Mouse (Mus musculus) hindbrain, embryonic 16.5 days (tissue): ENCODE results near the gene Hmox1. TPM values are rescaled to one million over a fixed set of nuclear protein-coding genes. Genes with fewer than 3 reads are reported as not detected.

ENCODE experiments used
- ATAC-seq: fragments of 200-750 bp; cut with Nextera tagmentation; 2 replicates; pipeline ENCODE4 v1.8.0; 2017; ENCODE audit warnings: moderate TSS enrichment, moderate library complexity
- H3K27ac ChIP-seq: fragments of 300-500 bp; sonication (generic); 2 replicates; pipeline ENCODE4 v1.5.1; 2014; ENCODE audit warnings: low read depth, mild to moderate bottlenecking, control low read depth, low read length, moderate library complexity
- H3K27me3 ChIP-seq: fragments of 300-500 bp; sonication (generic); replicated peaks from 2 replicates; pipeline ENCODE4 v1.6.1; 2014; ENCODE audit warnings: low read length; ENCODE audit not compliant: control insufficient read depth, insufficient read depth
- H3K36me3 ChIP-seq: fragments of 300-500 bp; sonication (generic); 2 replicates; pipeline ENCODE4 v1.6.1; 2014; ENCODE audit warnings: mild to moderate bottlenecking, low read length, moderate library complexity, mixed read lengths; ENCODE audit not compliant: control insufficient read depth, insufficient read depth
- H3K4me1 ChIP-seq: fragments of 300-500 bp; sonication (generic); 2 replicates; pipeline ENCODE4 v1.6.1; 2014; ENCODE audit warnings: low read depth, low read length; ENCODE audit not compliant: control insufficient read depth, insufficient read depth
- H3K4me2 ChIP-seq: fragments of 300-500 bp; sonication (generic); 2 replicates; pipeline ENCODE4 v1.6.1; 2014; ENCODE audit warnings: mild to moderate bottlenecking, low read length, control low read depth, moderate library complexity
- H3K4me3 ChIP-seq: fragments of 300-500 bp; sonication (generic); 2 replicates; pipeline ENCODE4 v1.5.1; 2014; ENCODE audit warnings: mild to moderate bottlenecking, low read length, control low read depth, moderate library complexity
- H3K9ac ChIP-seq: fragments of 300-500 bp; sonication (generic); 2 replicates; pipeline ENCODE4 v1.6.1; 2014; ENCODE audit warnings: low read depth, mild to moderate bottlenecking, control low read depth, low read length, moderate library complexity
- H3K9me3 ChIP-seq: fragments of 300-500 bp; sonication (generic); 2 replicates; pipeline ENCODE4 v1.6.1; 2014; ENCODE audit warnings: mild to moderate bottlenecking, low read length, moderate library complexity; ENCODE audit not compliant: control insufficient read depth
- WGBS: fragments of 180-500 bp; shearing (Covaris S2); extraction: QIAGEN DNeasy Blood & Tissue Kit; methylation state at CpG from one replicate; pipeline ENCODE4 v1.1.7; 2014; 5-methylcytosine and 5-hydroxymethylcytosine counted together
- polyA plus RNA-seq: library from polyadenylated mRNA; unstranded; fragments of >200 nt; fragmentation: Nextera tagmentation; extraction: Ambion mirVana; gene quantifications from 2 replicates; pipeline ENCODE4 v1.2.1, GENCODE M21; 2015

Hmox1 gene
- polyA plus RNA-seq, 1 experiment from 2014 or later: 15.8 TPM

- WGBS: 76% methylated on average over 3 of the region's 3 CpGs
- H3K4me3 ChIP-seq: no peak overlapping the region
- no peak overlapping the region for H3K27ac ChIP-seq
These were observed 8.9 kb upstream of the Hmox1 start for GRCm38 (mm10) chr8:75084382-75085064.

GRCm38 (mm10) chr8:75086002-75086401 lies 7.4 kb upstream of the Hmox1 start:
- Histone ChIP-seq H3K9me3 (no peaks in the 10 kb centered on the region), H3K4me1 (peaks cover 7% of the 10 kb centered on the region; the same call in 1 of the 2 replicates), H3K9ac (no peak overlapping the region), H3K4me3 (no peak overlapping the region), H3K36me3 (no peaks in the 10 kb centered on the region), H3K4me2 (no peak overlapping the region), H3K27ac (no peak overlapping the region), H3K27me3 (no peaks in the 10 kb centered on the region)
- ATAC-seq: no peak
- WGBS: 69% methylated on average over 2 of the region's 2 CpGs

More at GRCm38 (mm10) chr8:75084382-75085064, 8.9 kb upstream of the Hmox1 start:
- H3K4me2 ChIP-seq: no peak overlapping the region
- no peaks in the 10 kb centered on the region for H3K9me3 ChIP-seq
- no peak overlapping the region for H3K9ac ChIP-seq
- peaks cover 6% of the 10 kb centered on the region; the same call in 1 of the 2 replicates for H3K4me1 ChIP-seq
- no peaks in the 10 kb centered on the region for H3K27me3 ChIP-seq
- no peaks in the 10 kb centered on the region for H3K36me3 ChIP-seq
- no peak for ATAC-seq

GRCm38 (mm10) chr8:75087127-75087526 lies 6.3 kb upstream of the Hmox1 start:
- H3K36me3 ChIP-seq: no peaks in the 10 kb centered on the region
- no peak overlapping the region for H3K9ac ChIP-seq
- no peak overlapping the region for H3K4me3 ChIP-seq
- H3K27me3 ChIP-seq: no peaks in the 10 kb centered on the region
- H3K4me2 ChIP-seq: no peak overlapping the region
- peaks cover 7% of the 10 kb centered on the region; the same call in 1 of the 2 replicates for H3K4me1 ChIP-seq
- H3K9me3 ChIP-seq: no peaks in the 10 kb centered on the region
- ATAC-seq: no peak
- no peak overlapping the region for H3K27ac ChIP-seq

- ATAC-seq: 0 out of 2 replicates have a peak, but pooled peaks have one; percentile 38
These were observed 4.2 kb upstream of the Hmox1 start for GRCm38 (mm10) chr8:75088989-75089881.

GRCm38 (mm10) chr8:75090781-75091365 lies 2.5 kb upstream of the Hmox1 start:
- no peak overlapping the region for H3K4me3 ChIP-seq
- no peak overlapping the region for H3K9ac ChIP-seq
- no peaks in the 10 kb centered on the region for H3K27me3 ChIP-seq
- WGBS: 68% methylated on average over 4 of the region's 4 CpGs
- peaks cover 10% of the 10 kb centered on the region for H3K4me1 ChIP-seq
- no peak for ATAC-seq
- H3K9me3 ChIP-seq: no peaks in the 10 kb centered on the region
- H3K36me3 ChIP-seq: no peaks in the 10 kb centered on the region
- H3K27ac ChIP-seq: no peak overlapping the region
- H3K4me2 ChIP-seq: no peak overlapping the region

More at GRCm38 (mm10) chr8:75088989-75089881, 4.2 kb upstream of the Hmox1 start:
- Histone ChIP-seq H3K36me3 (no peaks in the 10 kb centered on the region), H3K4me1 (peaks cover 10% of the 10 kb centered on the region), H3K9ac (peak overlapping the region; percentile 35; the same call in 1 of the 2 replicates), H3K4me3 (no peak overlapping the region), H3K27me3 (no peaks in the 10 kb centered on the region), H3K4me2 (peak overlapping the region; percentile 38), H3K27ac (peak overlapping the region; percentile 48), H3K9me3 (no peaks in the 10 kb centered on the region)
- 23% methylated on average over 6 of the region's 6 CpGs for WGBS

- H3K9me3 ChIP-seq: no peaks in the 10 kb centered on the region
- no peak overlapping the region for H3K9ac ChIP-seq
- no peak for ATAC-seq
- no peaks in the 10 kb centered on the region for H3K27me3 ChIP-seq
- WGBS: 84% methylated on average over 4 of the region's 4 CpGs
- no peak overlapping the region for H3K4me3 ChIP-seq
- H3K4me1 ChIP-seq: no peaks in the 10 kb centered on the region
- H3K36me3 ChIP-seq: no peaks in the 10 kb centered on the region
- H3K27ac ChIP-seq: no peak overlapping the region
- no peak overlapping the region for H3K4me2 ChIP-seq
These were observed 9.5 kb downstream of the Hmox1 start for GRCm38 (mm10) chr8:75102956-75103355.

GRCm38 (mm10) chr8:75103376-75103878 lies 10.0 kb downstream of the Hmox1 start:
- 41% methylated on average over 8 of the region's 8 CpGs for WGBS

GRCm38 (mm10) chr8:75108527-75109235 lies 15.3 kb downstream of the Hmox1 start:
- under 1% methylated on average over 9 of the region's 9 CpGs for WGBS
- H3K9ac ChIP-seq: peak overlapping the region; percentile 70
- H3K27ac ChIP-seq: peak overlapping the region; percentile 81
- H3K4me1 ChIP-seq: peaks cover 12% of the 10 kb centered on the region
- H3K4me3 ChIP-seq: peak overlapping the region; percentile 77
- H3K36me3 ChIP-seq: peaks cover 4% of the 10 kb centered on the region; the same call in 1 of the 2 replicates
- H3K9me3 ChIP-seq: no peaks in the 10 kb centered on the region
- H3K27me3 ChIP-seq: no peaks in the 10 kb centered on the region
- ATAC-seq: peak; percentile 77
- peak overlapping the region; percentile 73 for H3K4me2 ChIP-seq

More at GRCm38 (mm10) chr8:75103376-75103878, 10.0 kb downstream of the Hmox1 start:
- Histone ChIP-seq H3K9me3 (no peaks in the 10 kb centered on the region), H3K9ac (no peak overlapping the region), H3K27ac (no peak overlapping the region), H3K36me3 (no peaks in the 10 kb centered on the region), H3K4me3 (no peak overlapping the region), H3K4me2 (no peak overlapping the region), H3K27me3 (no peaks in the 10 kb centered on the region), H3K4me1 (no peaks in the 10 kb centered on the region)
- ATAC-seq: no peak; the same call in 1 of the 2 replicates
